Mouse (Mus musculus) limb, embryonic 12.5 days (tissue): ENCODE measurements around the gene Hmg20a. TPM values are rescaled to one million over a fixed set of nuclear protein-coding genes. Genes with fewer than 3 reads are reported as not detected.

ENCODE experiments used
- ATAC-seq: fragments of 200-750 bp; cut with Nextera tagmentation; 2 replicates; pipeline ENCODE4 v1.8.0; 2017; ENCODE audit warnings: low read depth, moderate TSS enrichment; ENCODE audit not compliant: insufficient number of reproducible peaks, insufficient read depth, low FRiP score, low TSS enrichment
- H3K27ac ChIP-seq: fragments of 300-500 bp; sonication (generic); 2 replicates; pipeline ENCODE4 v1.5.1; 2016; ENCODE audit warnings: mild to moderate bottlenecking, moderate library complexity
- H3K27me3 ChIP-seq: fragments of 300-500 bp; sonication (generic); 2 replicates; pipeline ENCODE4 v1.6.1; 2016; ENCODE audit warnings: mild to moderate bottlenecking, moderate library complexity
- H3K36me3 ChIP-seq: fragments of 300-500 bp; sonication (generic); 2 replicates; pipeline ENCODE4 v1.6.1; 2016; ENCODE audit warnings: mild to moderate bottlenecking, moderate library complexity
- H3K4me1 ChIP-seq: fragments of 300-500 bp; sonication (generic); replicated peaks from 2 replicates; pipeline ENCODE4 v1.6.1; 2016
- H3K4me2 ChIP-seq: fragments of 300-500 bp; sonication (generic); 2 replicates; pipeline ENCODE4 v1.6.1; 2016; ENCODE audit warnings: mild to moderate bottlenecking, moderate library complexity
- H3K4me3 ChIP-seq: fragments of 300-500 bp; sonication (generic); replicated peaks from 2 replicates; pipeline ENCODE4 v1.5.1; 2016; ENCODE audit warnings: mild to moderate bottlenecking
- H3K9ac ChIP-seq: fragments of 300-500 bp; sonication (generic); replicated peaks from 2 replicates; pipeline ENCODE4 v1.6.1; 2016; ENCODE audit warnings: mild to moderate bottlenecking, moderate library complexity
- H3K9me3 ChIP-seq: fragments of 300-500 bp; sonication (generic); 2 replicates; pipeline ENCODE4 v1.6.1; 2016; ENCODE audit warnings: mild to moderate bottlenecking, moderate library complexity
- WGBS: fragments of 180-500 bp; shearing (Covaris S2); methylation state at CpG from one replicate; pipeline ENCODE4 v1.1.7; 2016; 5-methylcytosine and 5-hydroxymethylcytosine counted together
- polyA plus RNA-seq: library from polyadenylated mRNA; unstranded; fragments of >200 nt; fragmentation: Nextera tagmentation; extraction: Ambion mirVana; gene quantifications from 2 replicates; pipeline ENCODE4 v1.2.1, GENCODE M21; 2016

Hmg20a gene
- polyA plus RNA-seq, 1 experiment from 2014 or later, result 72.9 TPM

GRCm38 (mm10) chr9:56497181-56497864 is 78.9 kb downstream of the Hmg20a start:
- Histone ChIP-seq H3K4me1 (peaks cover 32% of the 10 kb centered on the region), H3K27me3 (no peaks in the 10 kb centered on the region), H3K27ac (peak overlapping the region; percentile 18; the same call in 1 of the 2 replicates), H3K36me3 (peaks cover 38% of the 10 kb centered on the region), H3K4me3 (no peak overlapping the region), H3K9ac (no peak overlapping the region), H3K9me3 (no peaks in the 10 kb centered on the region), H3K4me2 (no peak overlapping the region)
- ATAC-seq, result no peak
- 76% methylated on average over 5 of the region's 5 CpGs for WGBS

- no peak overlapping the region for H3K9ac ChIP-seq
- WGBS, result 68% methylated on average over 8 of the region's 8 CpGs
- ATAC-seq, result no peak
- peaks cover 18% of the 10 kb centered on the region for H3K36me3 ChIP-seq
- no peaks in the 10 kb centered on the region; the same call in 1 of the 2 replicates for H3K27me3 ChIP-seq
- H3K27ac ChIP-seq, result no peak overlapping the region
- H3K9me3 ChIP-seq, result no peaks in the 10 kb centered on the region
- no peak overlapping the region for H3K4me3 ChIP-seq
- peaks cover 54% of the 10 kb centered on the region for H3K4me1 ChIP-seq
- H3K4me2 ChIP-seq, result no peak overlapping the region
These were observed 81.1 kb downstream of the Hmg20a start for GRCm38 (mm10) chr9:56499324-56500067.

GRCm38 (mm10) chr9:56500893-56501590 is 82.6 kb downstream of the Hmg20a start:
- Histone ChIP-seq H3K4me1 (peaks cover 65% of the 10 kb centered on the region), H3K27me3 (no peaks in the 10 kb centered on the region; the same call in 1 of the 2 replicates), H3K9ac (no peak overlapping the region), H3K36me3 (peaks cover 3% of the 10 kb centered on the region), H3K9me3 (no peaks in the 10 kb centered on the region), H3K27ac (no peak overlapping the region), H3K4me2 (no peak overlapping the region), H3K4me3 (no peak overlapping the region)
- no peak for ATAC-seq
- 79% methylated on average over 8 of the region's 8 CpGs for WGBS

GRCm38 (mm10) chr9:56501721-56502542 is 83.5 kb downstream of the Hmg20a start:
- Histone ChIP-seq H3K27ac (peak overlapping the region; percentile 56; the same call in 1 of the 2 replicates), H3K4me3 (no peak overlapping the region), H3K4me1 (peaks cover 71% of the 10 kb centered on the region), H3K27me3 (no peaks in the 10 kb centered on the region; the same call in 1 of the 2 replicates), H3K9ac (no peak overlapping the region), H3K36me3 (no peaks in the 10 kb centered on the region), H3K4me2 (0 out of 2 replicates have a peak overlapping the region, but pooled peaks have one; percentile 11), H3K9me3 (no peaks in the 10 kb centered on the region)
- 55% methylated on average over 10 of the region's 10 CpGs for WGBS
- ATAC-seq, result no peak

GRCm38 (mm10) chr9:56502543-56502971 is 84.1 kb downstream of the Hmg20a start:
- H3K4me3 ChIP-seq, result no peak overlapping the region
- H3K4me1 ChIP-seq, result peaks cover 76% of the 10 kb centered on the region
- no peaks in the 10 kb centered on the region for H3K36me3 ChIP-seq
- WGBS, result 46% methylated on average over 8 of the region's 8 CpGs
- peak overlapping the region; percentile 56 for H3K27ac ChIP-seq
- ATAC-seq, result no peak
- no peaks in the 10 kb centered on the region for H3K9me3 ChIP-seq
- H3K4me2 ChIP-seq, result 0 out of 2 replicates have a peak overlapping the region, but pooled peaks have one; percentile 11
- no peaks in the 10 kb centered on the region; the same call in 1 of the 2 replicates for H3K27me3 ChIP-seq
- H3K9ac ChIP-seq, result no peak overlapping the region

- Histone ChIP-seq H3K4me2 (no peak overlapping the region), H3K4me3 (no peak overlapping the region), H3K9me3 (no peaks in the 10 kb centered on the region), H3K27me3 (peaks cover 2% of the 10 kb centered on the region; the same call in 1 of the 2 replicates), H3K9ac (no peak overlapping the region), H3K27ac (no peak overlapping the region), H3K36me3 (no peaks in the 10 kb centered on the region), H3K4me1 (peaks cover 69% of the 10 kb centered on the region)
- 56% methylated on average over 7 of the region's 7 CpGs for WGBS
- no peak for ATAC-seq
These were observed 85.5 kb downstream of the Hmg20a start for GRCm38 (mm10) chr9:56503621-56504500.

- Histone ChIP-seq H3K9ac (no peak overlapping the region), H3K4me3 (no peak overlapping the region), H3K4me2 (no peak overlapping the region), H3K9me3 (no peaks in the 10 kb centered on the region), H3K36me3 (no peaks in the 10 kb centered on the region), H3K27me3 (peaks cover 9% of the 10 kb centered on the region; the same call in 1 of the 2 replicates), H3K27ac (no peak overlapping the region), H3K4me1 (peaks cover 62% of the 10 kb centered on the region)
- no peak for ATAC-seq
- 27% methylated on average over 5 of the region's 5 CpGs for WGBS
These were observed 86.1 kb downstream of the Hmg20a start for GRCm38 (mm10) chr9:56504511-56504910.

- Histone ChIP-seq H3K4me2 (peak overlapping the region; percentile 76), H3K9me3 (no peaks in the 10 kb centered on the region), H3K27ac (peak overlapping the region; percentile 93), H3K4me1 (peaks cover 59% of the 10 kb centered on the region), H3K27me3 (peaks cover 14% of the 10 kb centered on the region; the same call in 1 of the 2 replicates), H3K36me3 (no peaks in the 10 kb centered on the region), H3K4me3 (peak overlapping the region; percentile 41; the same call in 1 of the 2 replicates), H3K9ac (no peak overlapping the region; the same call in 1 of the 2 replicates)
- ATAC-seq, result no peak
- WGBS, result 45% methylated on average over 9 of the region's 9 CpGs
These were observed 86.8 kb downstream of the Hmg20a start for GRCm38 (mm10) chr9:56505083-56505792.
